Mouse (Mus musculus) retina, adult 2 months (tissue): ENCODE measurements around the gene Zfp358.
A peak's percentile ranks its signal among the peaks of the same experiment; 100 is the strongest.

Source experiments
- DNase-seq: peaks from one replicate; pipeline ENCODE4 v3.0.0-alpha.2; 2012; ENCODE audit warnings: low read depth, low spot score

The Zfp358 gene

GRCm38 (mm10) chr8:3499751-3500150, 6.8 kb downstream of the Zfp358 start:
- DNase-seq, result no peak

- peak; percentile 95 for DNase-seq
Observed at GRCm38 (mm10) chr8:3500235-3501090, 7.5 kb downstream of the Zfp358 start, which contains the start of gene Mcoln1. Mcoln1 (plus strand) TSS chr8:3500457.

- DNase-seq, result no peak
Observed at GRCm38 (mm10) chr8:3502217-3502616, 9.3 kb downstream of the Zfp358 start.

GRCm38 (mm10) chr8:3507979-3508754, 15.2 kb downstream of the Zfp358 start:
- no peak for DNase-seq

GRCm38 (mm10) chr8:3514681-3515247, 21.8 kb downstream of the Zfp358 start:
- DNase-seq, result no peak

GRCm38 (mm10) chr8:3515260-3515671, 22.3 kb downstream of the Zfp358 start, which contains the start of gene Pnpla6:
Pnpla6 (plus strand) TSS chr8:3515384.
- peak; percentile 60 for DNase-seq

GRCm38 (mm10) chr8:3515771-3516417, 23.0 kb downstream of the Zfp358 start:
- DNase-seq, result peak; percentile 13

- peak; percentile 83 for DNase-seq
Observed at GRCm38 (mm10) chr8:3516450-3517116, 23.6 kb downstream of the Zfp358 start.

- no peak for DNase-seq
Observed at GRCm38 (mm10) chr8:3517117-3517495, 24.2 kb downstream of the Zfp358 start.

GRCm38 (mm10) chr8:3522007-3522697, 29.2 kb downstream of the Zfp358 start:
- DNase-seq, result no peak

GRCm38 (mm10) chr8:3530816-3531215, 37.9 kb downstream of the Zfp358 start:
- no peak for DNase-seq

- DNase-seq, result no peak
Observed at GRCm38 (mm10) chr8:3531936-3532335, 39.0 kb downstream of the Zfp358 start.

- no peak for DNase-seq
Observed at GRCm38 (mm10) chr8:3536053-3536841, 43.3 kb downstream of the Zfp358 start.

GRCm38 (mm10) chr8:3536940-3537339, 44.0 kb downstream of the Zfp358 start:
- DNase-seq, result no peak

- no peak for DNase-seq
Observed at GRCm38 (mm10) chr8:3537666-3538065, 44.7 kb downstream of the Zfp358 start.

- no peak for DNase-seq
Observed at GRCm38 (mm10) chr8:3539146-3539545, 46.2 kb downstream of the Zfp358 start.

GRCm38 (mm10) chr8:3540076-3540475, 47.1 kb downstream of the Zfp358 start:
- DNase-seq, result no peak

GRCm38 (mm10) chr8:3546511-3546910, 53.6 kb downstream of the Zfp358 start:
- no peak for DNase-seq
